Mouse (Mus musculus): ENCODE measurements around the gene Rgcc. TPM values are rescaled to one million over a fixed set of nuclear protein-coding genes. Genes with fewer than 3 reads are reported as not detected.

The Rgcc gene
- polyA plus RNA-seq, 1 experiment from 2014 or later, result 52.8 TPM

GRCm38 (mm10) chr14:79272188-79272694 lies 29.2 kb downstream of the Rgcc start:
- Histone ChIP-seq H3K9me3 (replicated peaks; ENCODE audit: control insufficient read depth, low read length) (no peaks in the 10 kb centered on the region), H3K27ac (replicated peaks; ENCODE audit: low read depth, low read length) (no peak overlapping the region), H3K27me3 (ENCODE audit: control insufficient read depth, insufficient read depth, low read length) (no peaks in the 10 kb centered on the region), H3K4me1 (ENCODE audit: control insufficient read depth, insufficient read depth, low read length) (no peaks in the 10 kb centered on the region), H3K4me3 (ENCODE audit: low read depth, low read length) (no peak overlapping the region), H3K4me2 (ENCODE audit: low read depth, low read length) (no peak overlapping the region), H3K36me3 (replicated peaks; ENCODE audit: control insufficient read depth, insufficient read depth, low read depth, low read length) (no peaks in the 10 kb centered on the region), H3K9ac (replicated peaks; ENCODE audit: low read length) (no peak overlapping the region)
- ATAC-seq (replicated peaks; ENCODE audit: insufficient number of reproducible peaks, low FRiP score, low TSS enrichment, low read depth), result no peak
- no peak for DNase-seq (ENCODE audit: low spot score)
- WGBS, result 95% methylated on average over 3 of the region's 3 CpGs

- no peaks in the 10 kb centered on the region for H3K27me3 ChIP-seq (ENCODE audit: control insufficient read depth, insufficient read depth, low read length)
- H3K4me2 ChIP-seq (ENCODE audit: low read depth, low read length), result no peak overlapping the region
- no peak overlapping the region for H3K27ac ChIP-seq (replicated peaks; ENCODE audit: low read depth, low read length)
- no peaks in the 10 kb centered on the region for H3K4me1 ChIP-seq (ENCODE audit: control insufficient read depth, insufficient read depth, low read length)
- 77% methylated on average over 1 of the region's 1 CpGs for WGBS
- DNase-seq (ENCODE audit: low spot score) (no peak), ATAC-seq (replicated peaks; ENCODE audit: insufficient number of reproducible peaks, low FRiP score, low TSS enrichment, low read depth) (no peak)
- H3K36me3 ChIP-seq (replicated peaks; ENCODE audit: control insufficient read depth, insufficient read depth, low read depth, low read length), result no peaks in the 10 kb centered on the region
- no peaks in the 10 kb centered on the region for H3K9me3 ChIP-seq (replicated peaks; ENCODE audit: control insufficient read depth, low read length)
- H3K9ac ChIP-seq (replicated peaks; ENCODE audit: low read length), result no peak overlapping the region
- H3K4me3 ChIP-seq (ENCODE audit: low read depth, low read length), result no peak overlapping the region
Observed at GRCm38 (mm10) chr14:79269551-79269950, 31.9 kb downstream of the Rgcc start.

GRCm38 (mm10) chr14:79267878-79268277 lies 33.6 kb downstream of the Rgcc start:
- Histone ChIP-seq H3K4me3 (ENCODE audit: low read depth, low read length) (no peak overlapping the region), H3K4me1 (ENCODE audit: control insufficient read depth, insufficient read depth, low read length) (no peaks in the 10 kb centered on the region), H3K9me3 (replicated peaks; ENCODE audit: control insufficient read depth, low read length) (no peaks in the 10 kb centered on the region), H3K27me3 (ENCODE audit: control insufficient read depth, insufficient read depth, low read length) (no peaks in the 10 kb centered on the region), H3K9ac (replicated peaks; ENCODE audit: low read length) (no peak overlapping the region), H3K27ac (replicated peaks; ENCODE audit: low read depth, low read length) (no peak overlapping the region), H3K4me2 (ENCODE audit: low read depth, low read length) (no peak overlapping the region), H3K36me3 (replicated peaks; ENCODE audit: control insufficient read depth, insufficient read depth, low read depth, low read length) (no peaks in the 10 kb centered on the region)
- WGBS, result 93% methylated on average over 10 of the region's 10 CpGs
- DNase-seq (ENCODE audit: low spot score) (no peak), ATAC-seq (replicated peaks; ENCODE audit: insufficient number of reproducible peaks, low FRiP score, low TSS enrichment, low read depth) (no peak)

GRCm38 (mm10) chr14:79267382-79267781 lies 34.1 kb downstream of the Rgcc start:
- H3K9ac ChIP-seq (replicated peaks; ENCODE audit: low read length), result no peak overlapping the region
- no peaks in the 10 kb centered on the region for H3K4me1 ChIP-seq (ENCODE audit: control insufficient read depth, insufficient read depth, low read length)
- H3K27me3 ChIP-seq (ENCODE audit: control insufficient read depth, insufficient read depth, low read length), result no peaks in the 10 kb centered on the region
- ATAC-seq (replicated peaks; ENCODE audit: insufficient number of reproducible peaks, low FRiP score, low TSS enrichment, low read depth), result no peak
- WGBS, result 57% methylated on average over 1 of the region's 1 CpGs
- DNase-seq (ENCODE audit: low spot score), result no peak
- H3K4me2 ChIP-seq (ENCODE audit: low read depth, low read length), result no peak overlapping the region
- H3K9me3 ChIP-seq (replicated peaks; ENCODE audit: control insufficient read depth, low read length), result no peaks in the 10 kb centered on the region
- no peak overlapping the region for H3K4me3 ChIP-seq (ENCODE audit: low read depth, low read length)
- H3K36me3 ChIP-seq (replicated peaks; ENCODE audit: control insufficient read depth, insufficient read depth, low read depth, low read length), result no peaks in the 10 kb centered on the region
- H3K27ac ChIP-seq (replicated peaks; ENCODE audit: low read depth, low read length), result no peak overlapping the region

- no peak for ATAC-seq (replicated peaks; ENCODE audit: insufficient number of reproducible peaks, low FRiP score, low TSS enrichment, low read depth)
- no peak for DNase-seq (ENCODE audit: low spot score)
- H3K36me3 ChIP-seq (replicated peaks; ENCODE audit: control insufficient read depth, insufficient read depth, low read depth, low read length), result no peaks in the 10 kb centered on the region
- H3K27me3 ChIP-seq (ENCODE audit: control insufficient read depth, insufficient read depth, low read length), result no peaks in the 10 kb centered on the region
- no peak overlapping the region for H3K4me2 ChIP-seq (ENCODE audit: low read depth, low read length)
- H3K4me3 ChIP-seq (ENCODE audit: low read depth, low read length), result no peak overlapping the region
- no peaks in the 10 kb centered on the region for H3K9me3 ChIP-seq (replicated peaks; ENCODE audit: control insufficient read depth, low read length)
- H3K4me1 ChIP-seq (ENCODE audit: control insufficient read depth, insufficient read depth, low read length), result no peaks in the 10 kb centered on the region
- no peak overlapping the region for H3K27ac ChIP-seq (replicated peaks; ENCODE audit: low read depth, low read length)
- H3K9ac ChIP-seq (replicated peaks; ENCODE audit: low read length), result no peak overlapping the region
Observed at GRCm38 (mm10) chr14:79266408-79266807, 35.0 kb downstream of the Rgcc start.

GRCm38 (mm10) chr14:79265738-79266137 lies 35.7 kb downstream of the Rgcc start:
- no peaks in the 10 kb centered on the region for H3K4me1 ChIP-seq (ENCODE audit: control insufficient read depth, insufficient read depth, low read length)
- no peak overlapping the region for H3K27ac ChIP-seq (replicated peaks; ENCODE audit: low read depth, low read length)
- WGBS, result 86% methylated on average over 6 of the region's 6 CpGs
- no peak for ATAC-seq (replicated peaks; ENCODE audit: insufficient number of reproducible peaks, low FRiP score, low TSS enrichment, low read depth)
- DNase-seq (ENCODE audit: low spot score), result no peak
- no peak overlapping the region for H3K4me3 ChIP-seq (ENCODE audit: low read depth, low read length)
- no peak overlapping the region for H3K4me2 ChIP-seq (ENCODE audit: low read depth, low read length)
- H3K36me3 ChIP-seq (replicated peaks; ENCODE audit: control insufficient read depth, insufficient read depth, low read depth, low read length), result no peaks in the 10 kb centered on the region
- no peak overlapping the region for H3K9ac ChIP-seq (replicated peaks; ENCODE audit: low read length)
- H3K27me3 ChIP-seq (ENCODE audit: control insufficient read depth, insufficient read depth, low read length), result no peaks in the 10 kb centered on the region
- no peaks in the 10 kb centered on the region for H3K9me3 ChIP-seq (replicated peaks; ENCODE audit: control insufficient read depth, low read length)

GRCm38 (mm10) chr14:79263321-79263720 lies 38.1 kb downstream of the Rgcc start:
- Histone ChIP-seq H3K27ac (replicated peaks; ENCODE audit: low read depth, low read length) (no peak overlapping the region), H3K9me3 (replicated peaks; ENCODE audit: control insufficient read depth, low read length) (no peaks in the 10 kb centered on the region), H3K27me3 (ENCODE audit: control insufficient read depth, insufficient read depth, low read length) (no peaks in the 10 kb centered on the region), H3K4me1 (ENCODE audit: control insufficient read depth, insufficient read depth, low read length) (no peaks in the 10 kb centered on the region), H3K4me3 (ENCODE audit: low read depth, low read length) (no peak overlapping the region), H3K36me3 (replicated peaks; ENCODE audit: control insufficient read depth, insufficient read depth, low read depth, low read length) (no peaks in the 10 kb centered on the region), H3K4me2 (ENCODE audit: low read depth, low read length) (no peak overlapping the region), H3K9ac (replicated peaks; ENCODE audit: low read length) (no peak overlapping the region)
- 82% methylated on average over 3 of the region's 3 CpGs for WGBS
- DNase-seq (ENCODE audit: low spot score) (no peak), ATAC-seq (replicated peaks; ENCODE audit: insufficient number of reproducible peaks, low FRiP score, low TSS enrichment, low read depth) (no peak)

GRCm38 (mm10) chr14:79262677-79263076 lies 38.8 kb downstream of the Rgcc start:
- no peaks in the 10 kb centered on the region for H3K27me3 ChIP-seq (ENCODE audit: control insufficient read depth, insufficient read depth, low read length)
- 88% methylated on average over 4 of the region's 4 CpGs for WGBS
- DNase-seq (ENCODE audit: low spot score) (no peak), ATAC-seq (replicated peaks; ENCODE audit: insufficient number of reproducible peaks, low FRiP score, low TSS enrichment, low read depth) (no peak)
- no peak overlapping the region for H3K9ac ChIP-seq (replicated peaks; ENCODE audit: low read length)
- no peaks in the 10 kb centered on the region for H3K36me3 ChIP-seq (replicated peaks; ENCODE audit: control insufficient read depth, insufficient read depth, low read depth, low read length)
- no peaks in the 10 kb centered on the region for H3K9me3 ChIP-seq (replicated peaks; ENCODE audit: control insufficient read depth, low read length)
- H3K27ac ChIP-seq (replicated peaks; ENCODE audit: low read depth, low read length), result no peak overlapping the region
- no peak overlapping the region for H3K4me2 ChIP-seq (ENCODE audit: low read depth, low read length)
- H3K4me3 ChIP-seq (ENCODE audit: low read depth, low read length), result no peak overlapping the region
- no peaks in the 10 kb centered on the region for H3K4me1 ChIP-seq (ENCODE audit: control insufficient read depth, insufficient read depth, low read length)

Measured in embryonic facial prominence, embryonic 11.5 days (tissue).